Mouse (Mus musculus): ENCODE measurements around the gene Slc16a11.

Slc16a11 gene

DNA sequence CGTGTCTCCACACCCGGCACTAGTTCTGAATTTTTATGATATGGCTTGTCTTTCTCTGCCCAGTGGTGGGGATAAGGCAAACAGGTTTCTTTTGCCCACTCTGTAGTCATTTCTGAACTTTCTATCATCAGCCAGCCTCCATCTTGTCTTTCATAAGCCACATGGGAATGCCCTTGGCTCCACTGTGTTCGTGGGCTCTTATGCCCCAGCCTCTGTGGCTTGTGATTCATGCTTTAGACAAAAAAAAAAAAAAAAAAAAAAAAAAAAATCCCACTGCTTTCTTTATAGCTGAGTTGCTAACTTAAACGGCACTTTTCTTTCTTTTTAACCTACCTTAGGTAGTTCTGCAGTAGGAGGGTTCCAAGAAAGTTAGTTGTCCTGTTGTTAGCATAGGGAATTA lies 20.4 kb upstream of the Slc16a11 start:
- TF ChIP-seq POU5F1 (IDR thresholded peaks at IDR 0.05; ENCODE audit: borderline replicate concordance, low read length) (no peak), CTCF (conservative IDR thresholded peaks at IDR 0.05; ENCODE audit: low read length) (no peak), NANOG (IDR thresholded peaks at IDR 0.05; ENCODE audit: borderline replicate concordance, low read length) (no peak)
- Histone ChIP-seq H3K27me3 (ENCODE audit: insufficient read depth, low read length) (no peaks in the 10 kb centered on the region), H3K4me3 (replicated peaks; ENCODE audit: low read length) (no peak overlapping the region), H3K36me3 (ENCODE audit: insufficient read depth, low read length) (no peaks in the 10 kb centered on the region), H3K9me3 (ENCODE audit: low read length) (no peaks in the 10 kb centered on the region; the same call in 1 of the 2 replicates), H3K4me1 (replicated peaks; ENCODE audit: low read depth, low read length) (peaks cover 10% of the 10 kb centered on the region)

DNA sequence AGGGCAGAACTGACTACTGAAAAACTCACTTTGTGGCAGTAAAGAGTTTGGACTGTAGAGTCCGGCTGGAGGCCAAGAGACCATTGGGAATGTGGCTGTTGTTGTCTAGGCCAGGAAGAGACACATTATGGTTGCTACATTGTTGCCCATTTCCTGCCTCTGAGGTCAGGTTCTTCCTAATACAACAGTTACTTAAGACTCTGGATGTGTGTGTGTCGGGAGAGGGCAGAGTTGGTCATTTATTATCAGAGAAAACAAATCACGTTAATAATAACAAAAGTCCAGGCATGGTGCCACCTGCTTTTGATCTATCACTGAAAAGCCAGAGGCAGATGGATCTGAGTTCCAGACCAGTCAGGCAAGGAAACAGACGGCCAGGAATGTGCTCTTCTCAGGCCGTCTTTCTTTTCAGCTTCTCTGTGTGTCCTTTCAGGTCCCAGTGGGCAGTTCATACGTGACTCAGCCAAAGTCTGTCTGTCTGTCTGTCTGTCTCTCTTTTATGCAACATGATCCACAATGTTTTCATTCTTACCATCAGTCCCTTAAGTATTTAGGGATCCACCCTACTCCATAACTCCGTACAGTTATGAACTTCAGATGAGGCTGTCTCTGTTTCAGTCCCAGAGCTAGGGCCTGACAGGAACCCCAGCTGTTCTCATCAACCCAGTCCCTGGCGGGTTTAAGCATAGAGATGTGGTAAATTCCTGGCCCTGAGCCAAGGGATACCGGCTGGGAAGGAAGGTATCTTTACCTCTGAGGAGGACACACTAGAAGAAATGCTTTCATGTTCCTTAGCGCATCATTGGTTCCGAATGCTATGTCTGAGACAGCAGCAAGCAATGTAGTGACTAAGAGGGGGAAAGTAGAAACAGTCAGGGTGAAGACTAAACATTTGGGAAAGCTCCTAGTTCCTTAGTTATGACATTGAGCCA lies 18.9 kb upstream of the Slc16a11 start:
- no peaks in the 10 kb centered on the region; the same call in 1 of the 2 replicates for H3K9me3 ChIP-seq (ENCODE audit: low read length)
- H3K4me3 ChIP-seq (replicated peaks; ENCODE audit: low read length), result no peak overlapping the region
- no peak for TF ChIP-seq CTCF (conservative IDR thresholded peaks at IDR 0.05; ENCODE audit: low read length)
- TF ChIP-seq NANOG (IDR thresholded peaks at IDR 0.05; ENCODE audit: borderline replicate concordance, low read length), result no peak
- no peak for TF ChIP-seq POU5F1 (IDR thresholded peaks at IDR 0.05; ENCODE audit: borderline replicate concordance, low read length)

DNA sequence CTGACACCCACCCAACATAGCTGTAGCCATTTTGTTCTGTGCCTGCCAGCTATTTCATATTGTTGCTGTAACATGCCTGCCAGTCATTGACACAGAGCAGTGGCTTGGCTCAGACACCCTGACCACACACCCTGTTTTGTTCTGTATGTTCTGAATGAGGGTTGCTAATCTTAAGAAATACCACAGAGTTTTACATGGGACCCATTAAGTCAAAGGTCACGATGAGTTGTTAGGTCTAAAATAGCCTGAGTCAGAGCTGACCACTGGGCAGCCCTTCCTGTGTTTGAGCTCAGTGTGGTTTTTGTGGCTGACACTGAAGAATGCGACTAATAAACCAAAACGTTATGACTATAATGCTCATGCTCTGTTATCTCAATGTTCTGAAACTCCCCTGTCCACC lies 14.2 kb upstream of the Slc16a11 start:
- Histone ChIP-seq H3K4me1 (replicated peaks; ENCODE audit: low read depth, low read length) (peaks cover 17% of the 10 kb centered on the region), H3K27me3 (ENCODE audit: insufficient read depth, low read length) (no peaks in the 10 kb centered on the region), H3K9me3 (ENCODE audit: low read length) (no peaks in the 10 kb centered on the region; the same call in 1 of the 2 replicates), H3K36me3 (ENCODE audit: insufficient read depth, low read length) (no peaks in the 10 kb centered on the region), H3K4me3 (replicated peaks; ENCODE audit: low read length) (no peak overlapping the region)
- no peak for TF ChIP-seq POU5F1 (IDR thresholded peaks at IDR 0.05; ENCODE audit: borderline replicate concordance, low read length)
- no peak for TF ChIP-seq NANOG (IDR thresholded peaks at IDR 0.05; ENCODE audit: borderline replicate concordance, low read length)
- TF ChIP-seq CTCF (conservative IDR thresholded peaks at IDR 0.05; ENCODE audit: low read length), result no peak

More for the DNA sequence above, 18.9 kb upstream of the Slc16a11 start:
- peaks cover 14% of the 10 kb centered on the region for H3K4me1 ChIP-seq (replicated peaks; ENCODE audit: low read depth, low read length)
- H3K27me3 ChIP-seq (ENCODE audit: insufficient read depth, low read length), result no peaks in the 10 kb centered on the region
- H3K36me3 ChIP-seq (ENCODE audit: insufficient read depth, low read length), result no peaks in the 10 kb centered on the region

DNA sequence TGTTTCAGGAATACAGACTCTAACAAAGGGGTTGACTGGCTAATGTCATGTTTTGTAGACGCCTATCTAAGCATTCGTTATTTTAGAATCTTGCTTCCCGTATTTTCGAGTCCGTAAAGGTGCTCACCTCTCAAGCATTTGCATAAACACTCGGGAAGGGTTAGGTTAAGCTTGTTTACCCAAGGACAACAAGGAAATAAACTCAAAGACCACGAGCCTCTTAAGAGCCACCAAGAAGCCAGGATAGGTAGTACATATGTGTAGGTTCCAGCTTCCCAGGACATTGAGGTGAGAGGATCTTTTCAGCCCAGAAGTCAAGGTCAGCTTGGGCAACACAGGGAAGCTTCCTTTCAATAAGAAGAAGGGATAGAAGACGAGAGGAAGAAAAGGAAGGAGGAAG lies 13.4 kb upstream of the Slc16a11 start:
- Histone ChIP-seq H3K36me3 (ENCODE audit: insufficient read depth, low read length) (no peaks in the 10 kb centered on the region), H3K27me3 (ENCODE audit: insufficient read depth, low read length) (no peaks in the 10 kb centered on the region), H3K9me3 (ENCODE audit: low read length) (no peaks in the 10 kb centered on the region; the same call in 1 of the 2 replicates), H3K4me3 (replicated peaks; ENCODE audit: low read length) (no peak overlapping the region), H3K4me1 (replicated peaks; ENCODE audit: low read depth, low read length) (peaks cover 17% of the 10 kb centered on the region)
- TF ChIP-seq CTCF (conservative IDR thresholded peaks at IDR 0.05; ENCODE audit: low read length), result no peak
- TF ChIP-seq POU5F1 (IDR thresholded peaks at IDR 0.05; ENCODE audit: borderline replicate concordance, low read length), result no peak
- no peak for TF ChIP-seq NANOG (IDR thresholded peaks at IDR 0.05; ENCODE audit: borderline replicate concordance, low read length)

DNA sequence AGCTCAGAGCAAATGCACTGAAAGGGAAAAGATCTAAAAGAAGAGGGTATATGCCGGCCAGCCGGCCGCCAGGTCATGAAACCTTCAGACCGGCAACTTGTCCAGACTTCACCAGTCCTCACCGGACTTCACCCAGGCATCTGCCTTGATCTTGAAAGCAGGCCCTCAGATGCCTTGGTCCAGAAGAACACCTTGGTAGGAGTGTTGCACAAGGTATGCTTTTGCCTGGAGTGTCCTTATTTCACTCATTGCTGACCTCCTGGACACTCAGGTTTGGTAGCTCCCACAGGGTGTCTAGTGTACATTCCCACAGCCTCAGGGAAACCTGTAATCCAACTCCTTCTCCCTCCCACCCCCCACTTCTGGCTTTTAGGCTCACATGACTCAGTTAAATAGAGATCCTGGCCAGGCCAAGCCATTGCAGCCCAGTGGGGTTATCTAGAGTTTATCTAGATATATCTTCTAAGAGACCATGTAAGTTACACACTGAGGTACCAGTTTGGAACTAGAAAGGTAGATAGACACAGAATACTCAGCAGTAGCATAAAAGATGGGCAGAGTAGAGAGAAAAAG lies 12.4 kb upstream of the Slc16a11 start:
- H3K36me3 ChIP-seq (ENCODE audit: insufficient read depth, low read length), result no peaks in the 10 kb centered on the region
- H3K4me3 ChIP-seq (replicated peaks; ENCODE audit: low read length), result no peak overlapping the region
- TF ChIP-seq CTCF (conservative IDR thresholded peaks at IDR 0.05; ENCODE audit: low read length), result no peak
- TF ChIP-seq POU5F1 (IDR thresholded peaks at IDR 0.05; ENCODE audit: borderline replicate concordance, low read length), result no peak
- no peak for TF ChIP-seq NANOG (IDR thresholded peaks at IDR 0.05; ENCODE audit: borderline replicate concordance, low read length)
- H3K27me3 ChIP-seq (ENCODE audit: insufficient read depth, low read length), result peaks cover 2% of the 10 kb centered on the region; the same call in 1 of the 2 replicates
- H3K4me1 ChIP-seq (replicated peaks; ENCODE audit: low read depth, low read length), result peaks cover 17% of the 10 kb centered on the region
- H3K9me3 ChIP-seq (ENCODE audit: low read length), result no peaks in the 10 kb centered on the region; the same call in 1 of the 2 replicates

DNA sequence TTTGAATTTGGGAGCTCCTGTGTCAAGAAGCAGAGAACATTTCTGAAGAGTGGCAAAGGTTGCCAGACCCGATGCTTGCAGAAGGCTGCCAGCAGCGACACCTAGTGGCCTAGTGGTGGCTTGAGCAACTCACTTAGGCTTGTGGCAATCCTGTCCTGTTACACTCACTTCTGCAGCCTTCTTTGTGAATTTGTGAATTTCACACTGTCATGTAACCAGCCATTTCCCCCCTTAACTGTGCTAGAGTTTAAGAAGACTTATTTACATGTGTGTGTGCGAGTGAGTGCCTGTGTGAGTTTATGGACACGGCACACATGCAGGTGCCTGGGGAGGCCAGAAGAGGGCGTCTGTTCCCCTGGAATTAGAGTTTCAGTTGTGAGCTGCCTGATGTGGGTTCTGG lies 10.9 kb upstream of the Slc16a11 start:
- Histone ChIP-seq H3K4me3 (replicated peaks; ENCODE audit: low read length) (0 out of 2 replicates have a peak overlapping the region, but pooled peaks have one; percentile 17), H3K36me3 (ENCODE audit: insufficient read depth, low read length) (no peaks in the 10 kb centered on the region), H3K9me3 (ENCODE audit: low read length) (no peaks in the 10 kb centered on the region), H3K27me3 (ENCODE audit: insufficient read depth, low read length) (peaks cover 6% of the 10 kb centered on the region), H3K4me1 (replicated peaks; ENCODE audit: low read depth, low read length) (peaks cover 17% of the 10 kb centered on the region)
- no peak for TF ChIP-seq NANOG (IDR thresholded peaks at IDR 0.05; ENCODE audit: borderline replicate concordance, low read length)
- peak; percentile 94 for TF ChIP-seq CTCF (conservative IDR thresholded peaks at IDR 0.05; ENCODE audit: low read length)
- no peak for TF ChIP-seq POU5F1 (IDR thresholded peaks at IDR 0.05; ENCODE audit: borderline replicate concordance, low read length)

DNA sequence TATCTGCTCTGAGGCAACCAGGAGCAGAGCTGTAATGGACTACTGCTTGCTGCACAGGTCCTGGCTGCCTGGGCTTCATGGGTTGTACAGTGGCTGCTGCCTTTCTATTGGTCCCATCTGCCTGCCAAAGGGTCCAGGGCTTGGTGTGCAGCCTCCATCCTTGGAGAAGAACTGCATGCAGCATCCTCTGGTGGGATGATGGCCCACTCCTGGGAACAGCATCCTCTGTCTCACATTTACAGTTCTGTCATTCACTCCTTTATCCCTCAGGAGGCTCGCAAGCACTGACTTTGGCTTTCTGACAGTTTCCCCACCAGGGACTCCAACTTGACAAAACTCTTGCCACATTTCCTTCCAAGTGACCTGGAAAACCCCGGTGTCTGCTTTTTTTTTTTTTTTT lies 5.8 kb upstream of the Slc16a11 start:
- Histone ChIP-seq H3K4me1 (replicated peaks; ENCODE audit: low read depth, low read length) (peaks cover 25% of the 10 kb centered on the region; the same call in 1 of the 2 replicates), H3K36me3 (ENCODE audit: insufficient read depth, low read length) (no peaks in the 10 kb centered on the region), H3K4me3 (replicated peaks; ENCODE audit: low read length) (no peak overlapping the region), H3K27me3 (ENCODE audit: insufficient read depth, low read length) (peaks cover 8% of the 10 kb centered on the region), H3K9me3 (ENCODE audit: low read length) (no peaks in the 10 kb centered on the region)
- TF ChIP-seq CTCF (conservative IDR thresholded peaks at IDR 0.05; ENCODE audit: low read length) (no peak), NANOG (IDR thresholded peaks at IDR 0.05; ENCODE audit: borderline replicate concordance, low read length) (no peak), POU5F1 (IDR thresholded peaks at IDR 0.05; ENCODE audit: borderline replicate concordance, low read length) (no peak)

DNA sequence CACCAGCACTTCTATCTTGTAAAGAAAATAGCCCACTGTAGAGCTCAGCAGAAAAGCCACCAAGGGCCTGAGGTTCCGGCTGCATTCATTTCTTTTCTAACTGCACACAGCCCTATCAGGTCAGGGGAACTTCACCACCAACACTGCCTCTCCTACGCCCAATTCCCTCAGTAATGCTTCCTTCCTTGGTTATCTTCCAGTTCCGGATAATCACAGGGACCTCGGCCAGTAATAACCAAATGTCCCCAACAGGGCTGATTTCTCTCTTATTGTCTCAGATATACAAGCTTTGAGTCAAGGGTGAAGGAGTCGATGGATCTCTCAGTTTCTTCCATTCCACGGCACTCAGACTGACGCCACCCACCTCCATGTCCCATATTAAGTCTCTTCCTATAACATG lies 5.3 kb upstream of the Slc16a11 start:
- Histone ChIP-seq H3K27me3 (ENCODE audit: insufficient read depth, low read length) (peaks cover 9% of the 10 kb centered on the region), H3K4me1 (replicated peaks; ENCODE audit: low read depth, low read length) (peaks cover 22% of the 10 kb centered on the region; the same call in 1 of the 2 replicates), H3K36me3 (ENCODE audit: insufficient read depth, low read length) (no peaks in the 10 kb centered on the region), H3K9me3 (ENCODE audit: low read length) (no peaks in the 10 kb centered on the region), H3K4me3 (replicated peaks; ENCODE audit: low read length) (no peak overlapping the region)
- TF ChIP-seq CTCF (conservative IDR thresholded peaks at IDR 0.05; ENCODE audit: low read length) (no peak), NANOG (IDR thresholded peaks at IDR 0.05; ENCODE audit: borderline replicate concordance, low read length) (no peak), POU5F1 (IDR thresholded peaks at IDR 0.05; ENCODE audit: borderline replicate concordance, low read length) (no peak)
